Mouse (Mus musculus) CH12F3 (cell line): Measurements from ENCODE around the gene Chst10.

Source experiments
- in situ Hi-C: fragments of 300-500 bp; cut with MboI; formaldehyde crosslinking; loops from 2 replicates; pipeline ENCODE4 v1.14.3; 2020; ENCODE audit warnings: low sequenced_read_pairs

Gene Chst10

GRCm38 (mm10) chr1:38869398-38870195 is 28.4 kb downstream of the Chst10 start:
- in situ Hi-C loops, result no loop called here

GRCm38 (mm10) chr1:38866242-38866641 is 31.7 kb downstream of the Chst10 start:
- in situ Hi-C loops, result no loop called here

GRCm38 (mm10) chr1:38864341-38864740 is 33.6 kb downstream of the Chst10 start:
- in situ Hi-C loops, result no loop called here

DNA sequence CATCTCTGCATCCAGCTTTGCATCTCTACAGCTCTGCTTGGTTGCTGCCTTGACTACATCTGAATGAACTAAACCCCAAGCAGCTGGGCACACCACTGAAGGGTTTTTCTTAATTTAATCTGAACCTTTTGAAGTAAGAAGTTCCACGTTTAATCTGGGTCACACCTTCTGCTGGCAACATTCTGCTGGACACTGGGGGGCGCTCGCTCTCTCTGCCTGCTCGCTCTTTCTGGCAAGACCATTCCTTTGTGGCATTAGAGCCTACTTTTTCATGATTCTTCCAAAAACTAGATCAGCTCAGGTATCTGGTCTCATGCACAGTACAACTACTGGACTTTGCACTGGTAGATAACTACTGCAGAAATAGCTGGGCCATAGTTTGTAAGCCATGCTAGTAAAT is 35.7 kb downstream of the Chst10 start:
- in situ Hi-C loops, result no loop called here

DNA sequence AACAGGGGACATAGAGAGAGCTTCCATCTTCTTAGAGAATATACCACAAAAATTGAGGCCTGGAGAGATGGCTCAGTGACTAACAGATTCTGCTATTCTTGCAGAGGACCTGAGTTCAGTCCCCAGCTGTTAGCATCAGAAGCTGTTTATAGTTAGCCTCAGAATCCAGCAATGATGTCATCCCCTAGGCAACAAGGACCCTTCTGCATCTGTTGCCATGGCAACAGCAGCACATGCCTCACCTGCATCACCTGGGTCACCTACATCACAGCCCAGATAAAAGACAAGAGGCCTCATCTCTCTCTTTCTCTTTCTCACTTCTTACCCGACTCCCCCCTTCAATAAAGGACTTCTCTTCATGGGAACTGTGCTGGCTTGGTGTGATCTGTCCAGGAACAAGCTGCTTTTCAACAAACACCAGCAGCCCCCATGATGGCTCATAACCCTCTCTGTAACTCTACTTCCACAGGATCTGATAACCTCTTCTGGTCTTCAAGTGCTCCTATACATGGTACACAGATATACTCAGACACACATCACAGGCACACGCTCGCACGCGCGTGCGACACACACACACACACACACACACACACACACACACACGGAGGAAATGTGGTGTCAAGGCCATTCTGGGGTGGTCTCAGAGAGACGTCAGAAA is 37.0 kb downstream of the Chst10 start:
- in situ Hi-C loops, result no loop called here

GRCm38 (mm10) chr1:38860207-38860606 is 37.8 kb downstream of the Chst10 start:
- in situ Hi-C loops, result no loop called here

DNA sequence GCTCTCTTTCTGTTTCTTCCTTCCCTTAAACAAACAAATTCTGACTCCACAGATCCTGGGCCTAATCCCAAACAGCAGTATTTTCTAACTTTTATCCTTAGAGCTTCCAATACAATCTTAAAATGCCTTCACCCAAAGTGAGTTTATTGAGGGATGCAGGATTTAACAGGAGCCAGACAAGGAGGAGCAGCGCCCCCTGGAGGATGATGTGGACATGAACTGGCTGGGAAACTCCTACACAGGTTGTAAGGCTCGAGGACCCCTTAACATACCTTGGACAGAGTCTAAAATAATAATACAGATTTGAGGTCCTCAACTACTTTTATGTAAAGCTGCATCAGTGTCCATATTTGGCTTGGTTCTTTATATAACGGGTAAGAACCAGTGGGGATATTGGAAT is 41.8 kb downstream of the Chst10 start:
- in situ Hi-C loops, result no loop called here

DNA sequence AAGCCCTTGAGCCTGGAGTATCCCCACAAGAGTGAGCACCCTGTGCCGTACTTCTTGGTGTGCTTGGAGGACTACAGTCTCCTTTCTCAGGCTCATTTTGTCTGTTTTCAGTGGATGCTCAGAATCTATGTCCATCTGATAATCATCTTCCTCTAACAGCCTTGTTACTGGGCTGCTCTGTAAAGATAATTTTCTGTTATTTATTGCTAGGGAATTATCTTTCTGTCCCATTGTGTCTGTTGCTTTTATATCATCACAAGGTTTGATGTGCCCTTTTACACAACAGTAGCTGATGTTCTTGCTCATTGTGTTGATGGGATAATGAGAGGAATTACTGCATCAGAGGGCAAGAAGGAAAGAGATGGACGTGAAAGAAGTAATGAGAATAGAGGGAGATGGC is 45.7 kb downstream of the Chst10 start:
- in situ Hi-C loops, result no loop called here

DNA sequence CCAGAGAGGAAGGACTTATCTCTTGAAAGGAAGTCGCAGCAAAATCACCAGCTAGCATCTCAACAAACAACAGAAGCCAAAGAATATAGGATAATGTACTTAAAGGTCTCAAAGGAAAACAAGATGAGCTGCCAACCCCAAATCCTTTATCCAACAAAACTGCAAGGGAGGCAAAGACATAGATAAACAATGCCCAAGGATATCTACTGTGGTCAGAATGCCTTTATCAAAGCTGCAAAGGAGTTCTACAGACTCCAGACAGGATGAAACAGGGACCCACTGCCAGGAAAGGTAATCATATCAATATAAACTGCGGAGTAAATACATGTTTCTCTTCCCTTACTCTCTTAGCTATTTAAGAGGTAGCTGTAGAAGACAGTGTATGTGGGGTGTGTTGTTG is 47.3 kb downstream of the Chst10 start:
- in situ Hi-C loops, result no loop called here

DNA sequence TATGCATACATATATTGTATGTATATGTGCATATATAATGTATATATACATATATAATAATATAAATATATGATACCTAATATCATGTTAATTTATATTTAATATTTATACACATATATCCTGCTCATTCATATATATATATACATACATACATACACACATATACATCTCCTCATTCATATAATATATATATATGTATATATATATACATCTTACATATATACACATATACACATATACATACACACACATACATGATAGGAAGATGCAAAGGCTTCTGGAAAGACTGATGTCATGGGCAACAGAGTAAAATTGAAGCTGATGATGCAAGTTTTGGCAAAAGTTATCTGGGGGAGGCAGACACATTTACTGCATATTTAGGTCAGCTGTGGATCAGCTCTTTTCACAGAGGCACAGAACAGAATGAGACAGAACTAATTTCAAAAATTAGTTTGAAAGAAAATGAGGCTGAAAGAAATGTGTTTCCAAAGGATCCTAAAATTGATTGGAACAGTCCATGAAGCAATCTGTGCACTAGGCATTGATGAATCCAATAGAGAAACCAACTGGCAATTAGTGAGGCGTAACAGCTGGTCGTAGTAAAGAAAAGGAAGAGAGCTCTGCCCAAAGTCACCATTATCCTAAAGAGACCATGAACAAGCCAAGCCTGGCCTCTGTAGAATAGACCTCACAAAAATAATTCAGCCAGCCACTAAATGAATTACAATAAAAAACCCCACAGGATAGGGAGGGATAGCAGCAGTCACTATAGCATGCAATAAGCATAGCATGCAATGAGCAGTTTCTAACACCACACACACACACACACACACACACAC is 49.3 kb downstream of the Chst10 start:
- in situ Hi-C loops, result no loop called here

- in situ Hi-C loops, result no loop called here
Measured at GRCm38 (mm10) chr1:38847975-38848374, 50.0 kb downstream of the Chst10 start.

- in situ Hi-C loops, result no loop called here
Measured at GRCm38 (mm10) chr1:38843275-38843674, 54.7 kb downstream of the Chst10 start.

DNA sequence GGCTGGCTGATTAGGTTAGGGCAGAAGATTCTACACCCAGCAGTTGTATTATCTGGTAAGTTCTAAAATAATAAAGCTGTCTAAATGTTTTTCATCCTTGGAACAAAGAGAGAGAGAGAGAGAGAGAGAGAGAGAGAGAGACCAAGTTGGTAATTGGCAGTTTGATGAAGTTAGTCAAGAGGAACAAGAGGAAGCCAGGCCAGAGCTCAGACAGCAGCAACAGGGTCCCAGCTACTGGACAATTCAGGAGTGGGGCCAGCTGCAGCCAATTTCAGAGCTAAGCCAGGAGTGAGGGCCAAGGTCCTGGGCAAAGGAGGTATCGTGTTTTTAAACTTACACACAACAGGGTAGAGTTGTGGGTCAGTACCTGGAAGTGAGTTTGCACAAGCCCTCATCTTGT is 55.1 kb downstream of the Chst10 start:
- in situ Hi-C loops, result no loop called here

DNA sequence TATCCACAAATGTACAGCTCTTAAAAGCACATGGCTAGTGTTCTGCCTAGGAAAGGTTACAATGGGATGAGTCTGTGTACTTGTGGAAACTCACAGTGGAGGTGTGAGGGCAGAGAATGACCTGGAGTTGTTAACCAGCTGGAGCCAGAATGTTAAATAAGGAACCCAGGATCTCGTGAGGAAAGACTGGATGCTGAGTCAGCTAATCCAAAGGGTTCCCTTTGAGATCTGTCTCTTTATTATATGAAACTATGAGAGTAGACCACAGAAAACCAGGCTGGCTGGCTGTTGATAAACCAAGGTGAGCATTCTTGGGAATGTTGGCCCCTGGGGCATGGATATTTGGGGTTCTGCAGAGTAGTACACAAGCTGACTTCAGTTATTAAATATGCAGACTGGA is 58.0 kb downstream of the Chst10 start:
- in situ Hi-C loops, result no loop called here

- in situ Hi-C loops, result no loop called here
Measured at GRCm38 (mm10) chr1:38836477-38836872, 61.5 kb downstream of the Chst10 start, which contains the start of gene Lonrf2. Gene Lonrf2, minus strand, starts transcription at chr1:38836711.

DNA sequence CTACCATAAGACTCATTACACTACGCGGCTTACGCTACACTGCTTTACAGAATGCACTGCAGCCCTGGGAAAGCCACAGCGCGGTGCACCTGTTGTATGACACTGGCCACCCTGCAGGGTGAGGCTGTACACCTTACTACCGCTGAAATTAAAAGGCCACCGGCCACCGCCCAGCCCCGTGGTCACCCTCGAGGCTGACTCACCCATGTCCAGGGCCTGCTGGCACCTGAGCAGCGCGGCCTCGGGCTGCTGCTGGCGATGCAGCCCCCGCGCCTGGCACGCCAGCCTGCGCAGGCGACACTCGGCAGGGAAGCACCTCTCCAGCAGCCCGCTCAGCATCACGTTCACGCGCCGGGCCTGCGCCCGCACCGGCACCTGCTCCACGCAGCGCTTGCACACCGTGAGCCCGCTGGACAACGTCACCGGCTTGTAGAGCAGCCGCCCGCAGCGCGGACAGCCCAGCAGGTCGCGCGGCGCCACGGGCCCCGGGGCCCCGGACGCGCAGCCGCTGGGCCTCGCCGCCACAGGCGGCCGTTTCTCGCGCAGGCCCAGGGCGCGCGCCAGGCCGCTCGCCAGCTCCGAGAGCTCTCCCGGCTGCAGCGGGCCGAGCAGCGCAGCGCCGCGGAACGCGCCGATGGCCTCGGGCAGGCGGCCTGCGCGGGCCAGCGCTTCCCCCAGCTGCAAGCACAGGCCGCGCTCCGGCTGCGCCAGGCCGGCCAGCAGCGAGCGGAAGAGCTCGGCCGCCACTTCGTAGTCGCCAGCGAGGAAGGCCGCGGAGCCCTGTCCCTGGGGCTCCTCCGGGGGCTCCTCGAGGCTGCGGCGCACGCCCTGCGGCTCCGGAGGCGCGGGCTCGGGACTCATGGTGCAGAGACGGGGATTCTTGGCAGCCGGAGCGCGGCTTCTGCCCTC is 62.1 kb downstream of the Chst10 start:
- in situ Hi-C loops, result no loop called here

DNA sequence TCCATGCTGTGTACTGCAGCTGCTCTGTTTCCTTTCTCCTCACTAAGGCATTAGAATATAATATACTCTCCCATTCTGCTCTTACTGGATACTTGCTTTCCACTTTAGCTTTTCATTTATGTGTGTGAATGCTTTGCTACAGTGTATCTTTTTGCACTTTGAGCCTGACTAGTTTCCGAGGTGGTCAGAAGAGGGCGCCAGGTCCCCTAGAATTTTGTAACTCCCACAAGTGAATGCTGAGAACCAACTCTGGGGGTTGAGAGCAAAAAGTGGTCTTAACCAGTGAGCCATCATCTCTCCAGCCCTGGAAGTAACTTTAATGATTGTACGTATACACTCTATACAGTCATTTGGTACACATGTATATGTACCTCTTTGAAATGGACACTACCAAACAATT is 63.1 kb downstream of the Chst10 start:
- in situ Hi-C loops, result no loop called here

DNA sequence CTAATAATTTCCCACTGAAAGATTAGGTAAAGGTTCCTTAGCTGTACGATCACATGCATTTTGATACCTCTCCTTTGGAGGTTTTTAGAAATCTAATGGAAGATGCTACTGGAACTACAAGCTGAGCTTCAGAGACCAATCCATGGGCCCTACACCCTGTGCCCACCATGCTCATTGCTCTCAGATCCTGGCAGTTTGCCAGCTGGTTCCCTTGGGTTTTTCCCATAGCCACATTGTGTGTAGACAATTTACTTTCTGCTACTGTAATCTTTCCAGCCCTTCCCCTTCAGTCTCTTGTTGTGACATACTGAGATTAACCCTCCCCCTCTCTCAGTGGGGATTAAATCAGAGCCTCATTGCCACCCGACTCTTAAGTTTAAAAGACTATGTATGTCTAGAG is 73.0 kb downstream of the Chst10 start:
- in situ Hi-C loops, result no loop called here

GRCm38 (mm10) chr1:38823851-38824250 is 74.1 kb downstream of the Chst10 start:
- in situ Hi-C loops, result no loop called here

DNA sequence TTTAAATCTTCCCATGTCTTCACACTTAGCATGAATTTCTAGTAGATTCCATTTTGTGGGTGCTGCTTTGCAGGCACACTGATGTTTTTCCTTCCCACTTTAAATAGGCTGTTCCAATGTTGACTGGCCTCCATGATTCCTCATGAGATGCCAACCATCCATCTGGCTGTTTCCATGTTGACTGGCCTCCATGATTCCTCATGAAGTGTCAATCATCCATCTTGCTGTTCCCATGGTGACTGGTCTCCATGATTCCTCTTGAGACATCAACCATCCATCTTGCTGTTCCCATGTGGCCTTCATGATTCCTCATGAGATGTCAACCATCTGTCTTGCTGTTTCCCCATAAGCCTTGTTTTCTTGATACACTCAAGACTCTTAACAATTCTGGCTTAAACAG is 78.3 kb downstream of the Chst10 start:
- in situ Hi-C loops, result no loop called here

DNA sequence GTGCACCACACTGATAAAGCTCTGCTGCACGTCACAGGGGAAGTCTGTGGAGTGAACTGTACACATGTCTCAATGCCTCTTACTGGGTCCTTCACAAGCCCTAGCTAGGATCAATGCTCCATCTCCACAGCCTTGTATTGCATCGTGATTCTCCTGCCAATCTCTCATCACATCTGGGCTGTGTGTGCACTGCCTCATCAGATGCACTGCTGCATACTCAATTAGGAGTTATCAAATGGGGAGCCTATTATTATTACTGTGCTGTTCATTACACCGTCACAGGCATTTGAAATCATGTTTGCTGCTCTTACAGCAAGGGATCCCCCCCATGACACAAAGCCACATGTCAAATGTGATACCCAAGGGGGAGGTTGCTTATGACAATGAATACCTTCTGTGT is 80.3 kb downstream of the Chst10 start:
- in situ Hi-C loops, result no loop called here
